Mouse (Mus musculus): ENCODE measurements around the gene Aldh4a1. TPM values are rescaled to one million over a fixed set of nuclear protein-coding genes. Genes with fewer than 3 reads are reported as not detected.

The Aldh4a1 gene
- polyA plus RNA-seq (2014; fragmentation: Nextera tagmentation; extraction: Ambion mirVana): 14.6 and 16.2 TPM in 2 replicates

DNA sequence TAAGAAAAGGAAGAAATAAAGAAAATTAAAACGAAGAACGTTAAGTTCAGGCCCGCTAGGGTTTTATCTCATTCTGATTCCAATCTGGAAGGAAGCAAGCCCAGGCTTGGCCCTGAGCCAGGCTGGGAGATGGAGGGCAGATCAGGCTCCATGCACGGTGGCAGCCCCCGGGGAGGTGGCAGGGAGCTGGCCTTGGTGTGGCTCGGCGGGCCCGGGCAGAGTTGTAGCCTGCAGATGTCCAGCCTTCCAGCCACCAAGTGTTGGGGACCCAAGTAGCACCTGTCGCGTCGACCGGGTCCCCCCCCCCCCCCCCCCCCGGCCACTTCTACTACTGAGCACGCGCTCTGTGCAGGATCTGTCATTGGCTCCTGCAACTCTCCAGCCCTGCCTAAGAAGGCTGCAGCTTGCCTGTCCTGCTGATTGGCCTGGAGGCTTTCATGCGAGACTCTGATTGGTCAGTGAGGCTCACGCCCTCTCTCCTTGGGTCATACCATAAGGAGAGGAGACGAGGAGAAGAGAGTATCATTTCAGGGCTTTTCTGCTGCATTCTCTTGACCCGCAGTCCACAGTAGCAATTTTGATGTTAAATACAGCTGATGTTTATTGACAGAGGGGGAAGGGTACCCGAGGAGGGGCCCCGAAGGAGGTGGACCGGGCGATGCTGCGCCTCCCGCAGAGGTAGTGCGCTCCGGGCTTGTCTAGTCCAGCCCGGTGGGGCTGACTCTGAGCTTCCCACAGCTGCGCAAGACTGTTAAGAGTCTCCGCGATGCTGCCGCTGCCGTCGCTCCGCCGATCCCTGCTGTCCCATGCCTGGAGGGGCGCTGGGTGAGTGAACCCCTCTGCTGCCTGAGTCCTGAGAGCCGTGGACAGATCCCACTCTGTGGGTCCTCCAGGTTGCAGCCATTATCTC, at the start of gene Aldh4a1:
Aldh4a1 (plus strand) TSS at position 494 of the 910 bp plus-strand sequence.
- peak within 1 kb of the TSS; percentile 77 for H3K27ac ChIP-seq (ENCODE audit: low read length)
- peak within 1 kb of the TSS; percentile 83 for H3K4me2 ChIP-seq (replicated peaks; ENCODE audit: low read depth, low read length)
- no peaks in the 10 kb centered on the region for H3K9me3 ChIP-seq (ENCODE audit: control insufficient read depth, low read depth, low read length)
- ATAC-seq (ENCODE audit: insufficient number of reproducible peaks, insufficient read depth, low FRiP score, low read depth): peak; percentile 100
- H3K4me1 ChIP-seq (ENCODE audit: control insufficient read depth, insufficient read depth, low read length): peaks cover 15% of the 10 kb centered on the region; the same call in 1 of the 2 replicates
- peak within 1 kb of the TSS; percentile 47 for H3K9ac ChIP-seq (replicated peaks; ENCODE audit: low read depth, low read length)
- H3K4me3 ChIP-seq (ENCODE audit: low read depth, low read length): peak within 1 kb of the TSS; percentile 66
- 1% methylated on average over 35 of the region's 38 CpGs for WGBS
- H3K27me3 ChIP-seq (ENCODE audit: control insufficient read depth, insufficient read depth, low read length): no peaks in the 10 kb centered on the region
- H3K36me3 ChIP-seq (ENCODE audit: control insufficient read depth, insufficient read depth, low read length): no peaks in the 10 kb centered on the region

DNA sequence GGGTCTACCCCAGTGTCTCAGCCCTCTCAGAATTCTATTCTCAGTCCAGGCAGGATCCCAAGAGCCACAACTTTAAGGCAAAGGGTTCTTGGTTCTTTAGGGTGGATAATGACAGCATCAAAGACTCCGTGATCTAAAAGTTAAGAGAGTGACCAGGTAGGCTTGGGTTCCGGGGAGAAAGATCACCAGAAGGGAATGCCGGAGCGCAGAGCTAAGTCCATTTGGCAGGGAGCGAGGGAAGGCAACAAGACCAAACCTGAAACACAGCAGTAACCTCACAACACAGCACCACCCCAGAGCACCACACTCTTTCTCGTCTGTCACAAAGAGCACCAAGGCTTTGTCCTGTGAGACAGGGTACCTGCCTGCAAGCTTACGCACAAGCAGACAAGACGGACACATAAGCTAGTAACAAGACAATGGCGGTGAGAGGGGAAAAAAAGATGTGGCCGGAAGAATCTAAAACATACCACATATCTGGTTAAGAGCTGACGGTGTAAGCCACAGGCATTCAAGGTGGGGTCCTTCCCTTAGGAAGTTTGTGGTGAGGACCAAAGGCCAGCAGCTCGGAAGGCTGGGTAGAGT, 49.6 kb upstream of the Aldh4a1 start:
- no peak overlapping the region for H3K4me2 ChIP-seq (replicated peaks; ENCODE audit: low read depth, low read length)
- H3K27me3 ChIP-seq (ENCODE audit: control insufficient read depth, insufficient read depth, low read length): no peaks in the 10 kb centered on the region
- peaks cover 25% of the 10 kb centered on the region for H3K4me1 ChIP-seq (ENCODE audit: control insufficient read depth, insufficient read depth, low read length)
- no peak for ATAC-seq (ENCODE audit: insufficient number of reproducible peaks, insufficient read depth, low FRiP score, low read depth)
- H3K36me3 ChIP-seq (ENCODE audit: control insufficient read depth, insufficient read depth, low read length): no peaks in the 10 kb centered on the region
- WGBS: 86% methylated on average over 12 of the region's 12 CpGs
- no peaks in the 10 kb centered on the region for H3K9me3 ChIP-seq (ENCODE audit: control insufficient read depth, low read depth, low read length)
- H3K9ac ChIP-seq (replicated peaks; ENCODE audit: low read depth, low read length): no peak overlapping the region
- no peak overlapping the region for H3K27ac ChIP-seq (ENCODE audit: low read length)
- H3K4me3 ChIP-seq (ENCODE audit: low read depth, low read length): no peak overlapping the region

- ATAC-seq (ENCODE audit: insufficient number of reproducible peaks, insufficient read depth, low FRiP score, low read depth): peak; percentile 97
- peak overlapping the region; percentile 76 for H3K9ac ChIP-seq (replicated peaks; ENCODE audit: low read depth, low read length)
- H3K4me1 ChIP-seq (ENCODE audit: control insufficient read depth, insufficient read depth, low read length): peaks cover 37% of the 10 kb centered on the region
- H3K9me3 ChIP-seq (ENCODE audit: control insufficient read depth, low read depth, low read length): no peaks in the 10 kb centered on the region
- no peaks in the 10 kb centered on the region for H3K36me3 ChIP-seq (ENCODE audit: control insufficient read depth, insufficient read depth, low read length)
- peak overlapping the region; percentile 87 for H3K27ac ChIP-seq (ENCODE audit: low read length)
- peak overlapping the region; percentile 82 for H3K4me3 ChIP-seq (ENCODE audit: low read depth, low read length)
- WGBS: under 1% methylated on average over 52 of the region's 52 CpGs
- H3K4me2 ChIP-seq (replicated peaks; ENCODE audit: low read depth, low read length): peak overlapping the region; percentile 96
- H3K27me3 ChIP-seq (ENCODE audit: control insufficient read depth, insufficient read depth, low read length): no peaks in the 10 kb centered on the region
These were observed 48.4 kb upstream of the Aldh4a1 start for GRCm38 (mm10) chr4:139574156-139574798.

DNA sequence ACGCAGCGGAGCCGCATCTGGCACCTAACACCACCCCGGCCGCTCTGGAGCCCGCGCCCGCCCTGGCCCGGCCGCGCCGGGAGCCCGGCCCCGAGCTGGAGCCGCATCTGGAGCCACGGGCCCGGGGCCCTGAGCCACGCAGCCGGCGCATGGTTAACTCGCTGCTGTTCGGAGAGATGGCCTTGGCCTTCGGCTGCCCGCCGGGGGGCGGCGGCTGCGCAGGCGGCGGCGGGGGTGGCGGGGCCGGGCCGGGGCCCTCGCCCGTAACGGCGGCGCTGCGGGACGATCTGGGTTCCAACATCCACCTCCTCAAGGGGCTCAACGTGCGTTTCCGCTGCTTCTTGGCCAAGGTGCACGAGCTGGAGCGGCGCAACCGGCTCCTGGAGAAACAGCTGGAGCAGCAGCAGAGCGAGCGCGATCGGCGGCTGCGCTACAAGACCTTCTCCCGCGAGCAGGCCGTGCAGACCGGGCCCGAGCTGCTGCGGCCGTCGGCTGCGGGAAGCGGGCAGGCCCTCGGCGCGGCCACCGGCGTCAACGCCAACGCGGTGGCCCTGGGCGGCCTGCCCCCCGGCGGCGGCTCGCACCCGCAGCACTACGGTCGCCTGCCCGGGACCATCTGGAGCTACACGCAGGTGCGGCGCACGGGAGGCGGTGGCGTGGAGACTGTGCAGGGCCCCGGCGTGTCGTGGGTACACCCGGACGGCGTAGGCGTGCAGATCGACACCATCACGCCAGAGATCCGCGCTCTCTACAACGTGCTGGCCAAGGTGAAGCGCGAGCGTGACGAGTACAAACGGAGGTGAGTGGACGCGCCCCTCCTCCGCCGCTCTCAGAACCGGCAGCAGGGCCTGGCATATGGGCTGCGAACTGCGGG, 47.6 kb upstream of the Aldh4a1 start:
- WGBS: under 1% methylated on average over 111 of the region's 111 CpGs
- H3K36me3 ChIP-seq (ENCODE audit: control insufficient read depth, insufficient read depth, low read length): no peaks in the 10 kb centered on the region
- peak; percentile 64 for ATAC-seq (ENCODE audit: insufficient number of reproducible peaks, insufficient read depth, low FRiP score, low read depth)
- peak overlapping the region; percentile 82 for H3K4me3 ChIP-seq (ENCODE audit: low read depth, low read length)
- peak overlapping the region; percentile 87 for H3K27ac ChIP-seq (ENCODE audit: low read length)
- no peaks in the 10 kb centered on the region for H3K9me3 ChIP-seq (ENCODE audit: control insufficient read depth, low read depth, low read length)
- peak overlapping the region; percentile 96 for H3K4me2 ChIP-seq (replicated peaks; ENCODE audit: low read depth, low read length)
- peaks cover 44% of the 10 kb centered on the region for H3K4me1 ChIP-seq (ENCODE audit: control insufficient read depth, insufficient read depth, low read length)
- H3K9ac ChIP-seq (replicated peaks; ENCODE audit: low read depth, low read length): peak overlapping the region; percentile 76
- H3K27me3 ChIP-seq (ENCODE audit: control insufficient read depth, insufficient read depth, low read length): no peaks in the 10 kb centered on the region

- Histone ChIP-seq H3K4me1 (ENCODE audit: control insufficient read depth, insufficient read depth, low read length) (peaks cover 50% of the 10 kb centered on the region), H3K27me3 (ENCODE audit: control insufficient read depth, insufficient read depth, low read length) (no peaks in the 10 kb centered on the region), H3K4me3 (ENCODE audit: low read depth, low read length) (peak overlapping the region; percentile 82), H3K9me3 (ENCODE audit: control insufficient read depth, low read depth, low read length) (no peaks in the 10 kb centered on the region), H3K36me3 (ENCODE audit: control insufficient read depth, insufficient read depth, low read length) (no peaks in the 10 kb centered on the region), H3K27ac (ENCODE audit: low read length) (no peak overlapping the region), H3K9ac (replicated peaks; ENCODE audit: low read depth, low read length) (peak overlapping the region; percentile 76), H3K4me2 (replicated peaks; ENCODE audit: low read depth, low read length) (peak overlapping the region; percentile 96)
- WGBS: 7% methylated on average over 14 of the region's 14 CpGs
- ATAC-seq (ENCODE audit: insufficient number of reproducible peaks, insufficient read depth, low FRiP score, low read depth): no peak
These were observed 47.0 kb upstream of the Aldh4a1 start for GRCm38 (mm10) chr4:139575673-139576003.

DNA sequence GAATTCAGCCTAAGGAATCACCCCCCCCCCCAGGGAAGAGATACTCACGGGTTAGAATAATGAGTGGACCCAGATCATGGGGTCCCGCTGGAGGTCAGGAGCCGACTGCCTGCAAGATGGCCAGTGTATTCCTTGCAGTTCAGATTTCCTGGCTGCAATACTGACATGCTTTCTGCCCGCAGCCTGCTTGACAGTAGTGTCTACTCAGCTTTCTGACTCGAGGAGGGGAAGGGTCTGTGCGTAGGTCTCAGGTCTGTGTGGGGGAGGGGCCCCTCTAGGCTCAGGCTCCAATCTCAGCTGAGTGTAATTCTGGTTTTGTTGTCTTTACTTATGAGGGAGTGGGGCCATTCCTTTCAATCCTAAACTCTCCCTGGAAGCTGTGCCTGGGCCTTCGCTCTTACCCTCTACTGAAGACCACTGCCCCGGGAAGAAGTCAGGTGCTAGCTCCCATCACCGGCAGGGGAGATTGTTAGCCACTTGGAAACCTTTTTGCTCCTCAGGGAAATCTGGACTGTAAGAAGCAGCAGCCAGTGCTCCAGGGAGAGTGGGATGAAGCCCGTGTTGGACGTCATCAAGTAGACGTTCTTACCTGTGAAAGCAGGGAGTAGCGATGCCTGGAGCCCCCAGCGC, 46.3 kb upstream of the Aldh4a1 start:
- no peaks in the 10 kb centered on the region for H3K9me3 ChIP-seq (ENCODE audit: control insufficient read depth, low read depth, low read length)
- no peaks in the 10 kb centered on the region for H3K27me3 ChIP-seq (ENCODE audit: control insufficient read depth, insufficient read depth, low read length)
- H3K4me1 ChIP-seq (ENCODE audit: control insufficient read depth, insufficient read depth, low read length): peaks cover 57% of the 10 kb centered on the region
- WGBS: 38% methylated on average over 14 of the region's 14 CpGs
- peak overlapping the region; percentile 76; the same call in 1 of the 2 replicates for H3K9ac ChIP-seq (replicated peaks; ENCODE audit: low read depth, low read length)
- no peak overlapping the region for H3K27ac ChIP-seq (ENCODE audit: low read length)
- H3K4me2 ChIP-seq (replicated peaks; ENCODE audit: low read depth, low read length): peak overlapping the region; percentile 96
- peak overlapping the region; percentile 82 for H3K4me3 ChIP-seq (ENCODE audit: low read depth, low read length)
- no peak for ATAC-seq (ENCODE audit: insufficient number of reproducible peaks, insufficient read depth, low FRiP score, low read depth)
- no peaks in the 10 kb centered on the region for H3K36me3 ChIP-seq (ENCODE audit: control insufficient read depth, insufficient read depth, low read length)

DNA sequence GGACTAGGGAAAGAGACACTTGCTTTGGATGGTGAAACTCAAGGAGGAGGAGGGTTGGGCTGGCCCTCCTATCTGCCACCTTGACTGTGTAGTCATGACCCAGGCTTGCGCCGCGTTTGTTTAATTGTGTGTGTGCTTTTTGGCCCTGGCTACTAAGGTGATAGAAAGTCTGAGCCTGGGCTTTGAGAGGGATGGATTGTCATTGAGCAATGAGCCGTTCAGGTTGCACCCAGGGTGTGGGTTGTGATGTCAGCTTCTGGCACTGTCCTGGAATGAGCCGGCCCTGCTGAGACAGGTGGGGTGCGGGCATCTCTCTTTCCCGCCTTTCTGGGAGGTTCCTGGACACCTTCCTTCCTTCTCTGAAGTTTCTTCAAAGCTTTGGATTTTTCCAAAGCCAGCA, 45.7 kb upstream of the Aldh4a1 start:
- H3K36me3 ChIP-seq (ENCODE audit: control insufficient read depth, insufficient read depth, low read length): no peaks in the 10 kb centered on the region
- peaks cover 64% of the 10 kb centered on the region for H3K4me1 ChIP-seq (ENCODE audit: control insufficient read depth, insufficient read depth, low read length)
- H3K9ac ChIP-seq (replicated peaks; ENCODE audit: low read depth, low read length): no peak overlapping the region

More for the DNA sequence above, 45.7 kb upstream of the Aldh4a1 start:
- ATAC-seq (ENCODE audit: insufficient number of reproducible peaks, insufficient read depth, low FRiP score, low read depth): no peak
- Histone ChIP-seq H3K9me3 (ENCODE audit: control insufficient read depth, low read depth, low read length) (no peaks in the 10 kb centered on the region), H3K4me2 (replicated peaks; ENCODE audit: low read depth, low read length) (peak overlapping the region; percentile 96), H3K27ac (ENCODE audit: low read length) (no peak overlapping the region), H3K4me3 (ENCODE audit: low read depth, low read length) (peak overlapping the region; percentile 82; the same call in 1 of the 2 replicates), H3K27me3 (ENCODE audit: control insufficient read depth, insufficient read depth, low read length) (no peaks in the 10 kb centered on the region)
- 62% methylated on average over 7 of the region's 7 CpGs for WGBS

All from stomach, embryonic 14.5 days (tissue).